Mouse (Mus musculus): Measurements from ENCODE around the gene Zbtb5.
"Not testable (repeated sequence)": the region's sequence is repeated elsewhere in the genome, so short reads cannot be mapped to it uniquely, and the experiment has no call there.

Gene Zbtb5

GRCm38 (mm10) chr4:45010806-45011415, 1.3 kb downstream of the Zbtb5 start:
- peak; percentile 52 for DNase-seq

DNA sequence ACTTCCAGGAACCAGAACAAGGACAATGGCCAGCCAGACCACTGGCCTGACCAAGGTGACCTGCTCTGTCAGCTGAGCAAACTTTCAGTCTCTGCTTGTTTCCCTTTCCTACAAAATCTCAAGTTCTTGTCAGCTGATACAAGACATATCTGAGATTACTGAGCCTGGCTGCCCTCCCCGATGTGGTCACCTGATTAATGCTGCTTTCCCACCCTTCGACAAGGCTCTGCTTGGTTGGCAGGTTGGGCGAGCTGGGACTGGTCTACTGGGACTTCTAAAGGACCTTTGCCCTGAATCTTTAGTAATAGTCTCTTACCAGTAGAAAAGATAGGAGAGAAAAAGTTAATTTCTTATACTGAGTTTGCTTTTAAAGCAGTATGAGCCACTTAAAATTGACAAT, 6.8 kb downstream of the Zbtb5 start:
- DNase-seq, result no peak

DNA sequence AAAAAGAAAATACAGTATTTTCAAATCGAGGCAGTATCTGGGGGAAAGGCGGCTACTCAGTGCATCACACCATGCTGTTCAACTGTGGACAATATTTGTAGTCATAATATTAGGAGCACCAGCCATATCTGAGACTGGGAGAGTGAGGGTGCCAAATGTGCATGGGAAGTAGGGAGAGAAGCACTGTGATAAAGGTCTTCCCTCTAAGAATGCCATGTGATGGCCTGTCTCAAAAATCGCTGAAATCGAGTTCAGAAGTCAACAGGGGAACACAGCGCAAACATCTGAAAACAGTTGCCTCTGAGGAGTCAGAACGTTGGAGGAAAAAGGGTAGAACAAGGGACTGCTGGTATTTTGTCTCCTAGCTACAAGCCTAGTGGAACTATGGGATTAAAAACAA, 12.2 kb downstream of the Zbtb5 start:
- no peak for DNase-seq

- DNase-seq, result no peak
Observed at GRCm38 (mm10) chr4:44998071-44998470, 14.1 kb downstream of the Zbtb5 start.

DNA sequence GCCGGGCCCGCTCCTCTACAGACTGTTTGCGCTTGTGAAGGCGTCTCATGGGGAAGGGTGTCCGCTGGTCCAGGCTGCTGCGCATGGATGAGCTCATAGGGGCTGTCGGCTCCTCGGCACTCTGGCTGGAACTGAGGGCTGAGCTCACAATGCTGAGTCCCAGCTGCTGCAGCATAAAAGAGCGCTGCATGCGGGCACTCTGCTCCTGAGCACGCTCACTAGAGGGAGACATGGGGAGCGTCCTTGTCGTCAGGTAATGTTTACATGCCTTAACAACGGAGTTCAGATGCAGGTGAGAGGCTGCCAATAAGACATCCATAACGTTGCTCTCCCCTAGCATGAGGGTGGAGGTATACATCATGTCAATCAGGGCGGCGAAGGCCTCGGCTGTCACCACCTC, 17.4 kb downstream of the Zbtb5 start:
- no peak for DNase-seq

DNA sequence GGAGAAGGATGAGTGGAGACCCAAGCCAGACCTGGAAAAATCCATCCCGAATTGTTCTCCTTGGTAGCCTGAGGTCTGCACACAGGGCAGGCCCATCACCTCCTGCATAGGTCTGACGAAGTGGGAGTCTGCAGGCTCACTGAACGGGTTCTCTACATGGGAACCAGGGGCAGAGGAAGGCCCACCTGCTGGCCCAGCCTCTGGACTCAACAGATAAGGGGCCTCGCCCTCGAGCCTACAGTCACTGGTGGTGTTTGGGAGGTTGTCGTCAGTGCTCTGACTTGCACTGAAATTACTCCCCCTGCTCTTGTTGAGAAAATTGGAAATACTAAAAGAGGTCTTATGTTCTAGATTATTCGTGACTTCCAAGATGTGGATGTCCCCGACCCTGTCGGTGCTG, 18.4 kb downstream of the Zbtb5 start:
- no peak for DNase-seq

GRCm38 (mm10) chr4:44993179-44993578, 19.0 kb downstream of the Zbtb5 start:
- not testable (repeated sequence) for DNase-seq

DNA sequence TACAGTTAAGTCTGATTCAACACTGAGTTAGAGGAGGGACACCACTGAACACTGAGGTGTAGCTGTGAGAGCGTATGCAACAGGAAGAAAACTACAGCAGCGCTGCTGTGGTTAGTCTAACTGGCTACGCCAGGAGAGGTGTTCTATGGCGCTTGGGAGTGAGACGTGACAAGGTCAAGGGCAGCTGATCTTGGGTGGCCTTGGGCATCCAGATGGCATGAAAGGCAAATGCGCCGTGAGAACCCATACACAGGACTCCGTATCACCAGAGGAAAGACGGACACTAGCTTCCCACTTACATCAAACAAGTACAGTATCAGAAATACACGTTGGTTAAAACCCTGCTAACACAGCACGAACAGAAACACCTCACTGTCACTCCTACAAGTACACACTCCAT, 19.9 kb downstream of the Zbtb5 start:
- DNase-seq, result not testable (repeated sequence)

DNA sequence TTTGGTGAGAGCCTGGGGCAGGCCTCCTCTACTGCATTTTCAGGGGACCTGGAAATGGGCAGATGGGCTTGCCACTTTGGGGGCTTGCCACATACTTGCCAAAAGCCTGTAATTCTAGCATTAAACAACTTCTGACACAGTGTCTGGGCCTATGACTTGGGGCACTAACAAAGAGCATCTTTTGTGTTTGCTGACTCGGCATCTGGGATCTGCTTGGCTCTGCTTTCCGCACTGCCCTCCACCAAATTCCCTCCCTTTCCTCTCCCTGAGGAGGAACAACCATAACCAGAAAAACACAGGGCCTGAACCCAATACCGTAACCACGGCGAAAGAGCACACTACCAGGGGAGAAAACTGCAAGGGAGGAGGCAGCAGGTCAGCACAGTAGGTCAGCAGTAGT, 21.7 kb downstream of the Zbtb5 start:
- no peak for DNase-seq

DNA sequence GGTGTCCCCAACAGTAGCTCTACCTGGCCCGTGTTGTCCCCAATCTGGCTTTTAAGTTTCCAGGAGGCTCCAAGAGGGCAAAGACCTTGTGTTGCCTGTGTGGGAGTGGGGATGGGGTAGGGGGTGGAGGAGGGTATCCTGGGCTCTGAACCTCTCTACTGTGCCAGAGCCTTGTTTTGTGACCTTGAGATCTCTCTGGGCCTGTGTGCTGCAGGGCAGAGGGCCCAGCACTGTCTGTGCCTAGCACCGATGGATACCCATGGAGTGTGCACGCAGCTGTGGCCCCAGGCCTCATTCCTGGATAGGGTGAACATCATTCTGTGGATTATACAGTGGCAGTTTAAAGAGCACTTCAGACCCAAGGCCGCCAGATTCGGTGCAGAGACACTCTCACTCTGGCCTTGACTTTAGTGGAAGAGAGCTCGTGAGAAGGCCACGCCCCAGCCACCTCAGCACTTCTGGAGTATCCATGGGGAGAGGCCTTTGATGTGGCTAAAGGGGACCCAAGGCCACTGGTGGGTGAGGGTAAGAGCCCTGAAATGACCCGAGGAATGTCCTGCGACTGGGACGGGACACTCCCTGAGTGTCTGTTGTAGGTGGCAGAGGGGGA, 29.0 kb downstream of the Zbtb5 start:
- no peak for DNase-seq

- peak; percentile 52 for DNase-seq
Observed at GRCm38 (mm10) chr4:44982440-44983130, 29.6 kb downstream of the Zbtb5 start.

GRCm38 (mm10) chr4:44981974-44982287, 30.3 kb downstream of the Zbtb5 start:
- DNase-seq, result peak; percentile 48

DNA sequence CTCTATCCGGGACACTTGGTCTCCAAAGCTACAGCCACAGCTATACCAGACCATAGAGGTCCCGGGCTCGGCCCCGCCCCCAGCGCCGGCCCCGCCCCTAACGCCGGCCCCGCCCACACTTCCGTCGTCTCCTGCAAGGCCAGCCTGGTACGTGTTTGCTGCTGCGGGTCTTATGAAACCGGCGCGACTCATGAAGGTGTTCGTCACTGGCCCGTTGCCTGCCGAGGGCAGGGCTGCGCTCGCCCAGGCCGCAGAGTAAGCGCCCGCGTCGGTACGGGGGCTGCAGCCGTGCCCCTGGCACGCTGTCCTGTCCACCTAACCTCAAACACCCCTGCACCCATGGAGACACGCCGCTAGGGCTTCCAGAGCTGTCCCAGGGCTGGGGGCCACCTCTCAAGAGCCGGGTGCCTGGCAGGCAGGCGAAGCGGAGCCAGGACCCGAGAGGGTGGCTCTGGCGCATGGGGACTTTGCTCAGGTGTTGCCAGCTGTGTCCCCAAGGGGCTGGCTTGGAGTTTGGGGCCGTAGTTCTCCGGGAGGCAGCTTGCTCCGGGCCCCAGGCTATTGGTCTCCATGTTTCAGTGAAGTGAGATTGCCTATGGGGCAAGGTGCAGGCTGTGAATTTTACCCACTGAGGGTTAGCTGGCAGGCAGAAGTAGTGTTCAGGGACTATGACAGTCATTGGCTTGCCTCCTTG, 30.8 kb downstream of the Zbtb5 start, which contains the start of gene Grhpr:
Gene Grhpr (plus strand): TSS at position 116 of the 694 bp plus-strand sequence.
- peak; percentile 83 for DNase-seq

- DNase-seq, result peak; percentile 35
Observed at GRCm38 (mm10) chr4:44979794-44980338, 32.3 kb downstream of the Zbtb5 start.

- no peak for DNase-seq
Observed at GRCm38 (mm10) chr4:44978175-44978574, 34.0 kb downstream of the Zbtb5 start.

DNA sequence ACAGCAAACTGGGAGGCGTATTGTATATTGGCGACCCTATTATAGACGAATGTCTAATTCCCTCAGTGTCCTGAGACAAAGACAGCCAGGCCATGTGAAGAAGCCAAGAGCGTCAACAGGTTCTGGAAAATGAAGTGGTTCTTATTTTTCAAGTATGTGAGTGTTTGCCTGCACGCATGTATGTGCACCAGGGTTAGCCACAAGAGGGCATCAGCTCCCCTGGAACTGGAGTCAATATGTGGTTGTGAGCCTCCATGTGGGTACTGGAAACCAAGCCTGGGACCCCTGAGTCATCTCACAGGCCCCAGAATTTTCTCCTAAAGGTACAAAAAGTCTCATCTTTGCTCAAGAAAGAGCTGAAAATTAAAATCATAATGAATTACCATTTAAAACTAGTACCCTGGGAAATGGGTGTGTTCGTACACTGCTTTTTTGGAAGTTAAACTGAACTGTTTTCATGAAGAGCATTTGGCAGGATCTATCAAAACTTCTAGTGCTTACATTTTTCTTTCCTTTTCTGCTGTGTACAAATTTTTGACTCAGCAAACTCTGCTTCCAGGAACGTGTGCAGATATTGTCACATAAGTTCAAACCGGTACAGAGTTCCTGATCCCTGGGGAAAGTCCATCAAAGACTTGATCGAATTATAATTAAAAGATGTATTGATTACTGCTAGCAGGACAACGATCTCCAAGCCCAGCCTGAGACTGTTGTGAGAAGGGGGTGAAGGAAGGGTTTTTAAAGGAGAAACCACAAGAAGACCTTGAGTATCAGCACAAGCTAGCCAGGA, 35.1 kb downstream of the Zbtb5 start:
- no peak for DNase-seq

- DNase-seq, result no peak
Observed at GRCm38 (mm10) chr4:44976026-44976615, 36.1 kb downstream of the Zbtb5 start.

GRCm38 (mm10) chr4:44974331-44974730, 37.9 kb downstream of the Zbtb5 start:
- no peak for DNase-seq

DNA sequence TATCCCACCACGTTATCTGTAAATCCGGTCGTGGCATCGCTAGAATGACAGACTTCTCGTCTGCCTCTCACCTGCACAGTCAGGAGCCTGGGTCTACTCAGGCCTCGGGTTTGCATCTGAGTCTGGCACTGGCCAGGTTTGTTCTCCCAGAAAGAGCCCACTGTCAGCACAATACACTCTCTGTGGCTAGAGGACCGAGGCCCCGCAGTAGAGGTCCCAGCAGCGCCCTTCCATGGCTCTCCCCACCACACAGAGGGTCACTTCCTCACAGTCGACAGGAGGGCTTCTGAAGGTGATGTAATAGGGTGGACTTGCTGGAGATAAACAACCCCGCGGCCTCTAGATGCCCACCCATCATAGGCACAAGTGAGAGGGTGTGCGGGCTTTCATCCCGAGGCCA, 38.3 kb downstream of the Zbtb5 start:
- DNase-seq, result no peak

- DNase-seq, result peak; percentile 90
Observed at GRCm38 (mm10) chr4:44973450-44973849, 38.8 kb downstream of the Zbtb5 start.

DNA sequence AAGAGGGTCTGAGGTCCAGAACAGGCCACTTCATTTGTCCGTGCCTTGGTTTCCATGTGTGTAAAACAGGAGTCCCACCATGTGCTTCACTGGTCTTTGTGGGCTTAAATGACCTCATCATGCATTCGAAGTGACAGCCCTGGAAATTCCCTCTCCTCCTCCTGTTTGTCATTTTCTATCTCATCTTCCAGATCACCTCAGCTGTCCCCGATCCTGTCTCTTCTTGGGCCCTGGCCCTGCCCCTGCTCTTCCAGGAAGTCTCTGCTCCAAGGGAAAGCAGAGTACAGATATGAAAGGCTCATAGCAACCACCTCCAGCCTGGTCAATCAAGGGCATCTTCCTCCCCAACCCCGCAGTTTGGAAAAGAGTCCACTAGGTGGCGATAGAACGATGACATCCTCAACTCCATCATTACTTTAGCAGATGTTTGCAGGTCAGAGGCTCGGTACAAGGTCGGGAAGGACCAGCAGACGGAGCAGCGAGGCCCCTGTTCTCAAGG, 41.6 kb downstream of the Zbtb5 start:
- DNase-seq, result no peak

GRCm38 (mm10) chr4:44970056-44970455, 42.2 kb downstream of the Zbtb5 start:
- no peak for DNase-seq

Measured in cerebellum, adult 9-11 months (tissue).